22 mouse cellular contexts compared by ENCODE assay signal in genomic region chr15:65639484-65639883, GRCm38 (mm10).
A peak's percentile ranks its signal among the peaks of the same experiment; 100 is the strongest.
DNase-seq lines count a peak whose midpoint lies in the region; ATAC-seq lines count a peak whose summit lies in the region.
"Had no signal": no experiment of that assay in that cellular context is flagged by ENCODE, and none has a peak within 500 bp of the region (broad histone marks: within the 10 kb centered on the region; RNA-seq: fewer than 3 reads in every experiment).

No protein-coding gene starts in this region.

- ATAC-seq in common myeloid progenitor, adult 5-6 weeks (replicated peaks; ENCODE audit: low read depth, poor library complexity, severe bottlenecking) = peak; percentile 64
- peak; percentile 70 for ATAC-seq in megakaryocyte progenitor cell, adult 5-6 weeks (replicated peaks; ENCODE audit: poor library complexity)
- ATAC-seq: activated CD4-positive, CD25-positive, alpha-beta regulatory T cell, adult 4 months; CD4-positive, CD25-positive, alpha-beta regulatory T cell, adult 4 months; forebrain, embryonic 14.5 days; forebrain, postnatal 0 days; hindbrain, postnatal 0 days; inflammation-experienced regulatory T-cells, adult 6 months had no signal

- peak; percentile 6 for DNase-seq in retina, postnatal 1 day
- no peak for DNase-seq in retina, embryonic 14.5 days (ENCODE audit: low spot score)
- DNase-seq in urinary bladder, adult 2 months (ENCODE audit: low spot score) = no peak
- DNase-seq in left cerebral cortex, postnatal 4 days = no peak
- DNase-seq: adrenal gland, adult 8-10 months; adrenal gland, postnatal 25 days; cerebellum, adult 18-20 months; cerebellum, adult 9-10 months; cerebellum, postnatal 14 days; forebrain, postnatal 0 days; gastrocnemius, adult 2 months; gastrocnemius, postnatal 14 days; heart, adult 18-20 months; heart, postnatal 10 days; heart, postnatal 36 days had no signal

- intact Hi-C loops in left cerebral cortex, postnatal 4 days (cut with DNase I) = loop anchor here (5.0 kb wide), 3 partner anchors 447 to 957 kb away; no protein-coding TSS in a partner anchor
